Mouse (Mus musculus) kidney, postnatal 36 days (tissue): ENCODE measurements around the gene Jund.

Source experiments
- DNase-seq, 2 experiments: peaks; one replicate each; pipeline ENCODE4 v3.0.0; 2021 to 2022; ENCODE audit warnings: mixed read lengths in 2 of 2

Gene Jund

DNA sequence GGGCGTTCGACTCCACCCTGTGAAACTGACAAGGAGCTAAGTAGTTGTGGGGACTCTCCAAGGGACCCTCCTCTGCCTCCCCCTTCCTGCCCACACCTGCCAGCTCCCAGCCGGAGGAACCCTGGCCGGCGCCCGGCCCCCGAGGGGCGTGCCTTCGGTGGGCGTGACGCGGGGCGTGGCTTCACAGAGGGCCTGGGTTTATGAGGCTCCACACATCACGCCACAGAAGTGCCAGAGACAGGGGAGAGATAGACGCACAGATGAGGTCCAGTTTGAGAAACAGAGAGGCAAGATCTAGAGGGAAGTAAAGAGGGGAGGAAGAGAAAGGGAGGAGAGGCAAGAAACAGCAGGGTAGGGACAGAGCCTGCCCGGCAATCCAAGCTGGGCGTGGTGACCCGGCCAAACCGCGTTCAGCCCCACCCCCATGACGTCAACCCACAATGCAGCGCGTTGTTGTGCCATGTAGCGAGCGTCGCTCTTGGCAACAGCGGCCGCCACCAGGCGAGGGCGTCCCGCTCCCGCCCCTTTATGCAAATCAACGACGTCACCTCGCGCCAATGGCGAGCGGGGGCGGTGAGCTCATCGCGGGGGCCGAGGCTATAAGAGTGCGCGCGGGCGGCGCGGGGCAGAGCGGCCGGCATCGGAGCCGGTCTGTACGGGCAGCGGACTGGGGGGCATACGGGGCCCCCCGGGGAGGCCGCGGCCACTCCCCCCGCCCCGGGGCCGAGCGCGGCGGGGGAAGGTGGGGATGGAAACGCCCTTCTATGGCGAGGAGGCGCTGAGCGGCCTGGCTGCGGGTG lies at the start of gene Jund:
TSS of gene Jund (plus strand) at position 640 of the 800 bp plus-strand sequence.
- DNase-seq = peak; percentile 99 to 100

DNA sequence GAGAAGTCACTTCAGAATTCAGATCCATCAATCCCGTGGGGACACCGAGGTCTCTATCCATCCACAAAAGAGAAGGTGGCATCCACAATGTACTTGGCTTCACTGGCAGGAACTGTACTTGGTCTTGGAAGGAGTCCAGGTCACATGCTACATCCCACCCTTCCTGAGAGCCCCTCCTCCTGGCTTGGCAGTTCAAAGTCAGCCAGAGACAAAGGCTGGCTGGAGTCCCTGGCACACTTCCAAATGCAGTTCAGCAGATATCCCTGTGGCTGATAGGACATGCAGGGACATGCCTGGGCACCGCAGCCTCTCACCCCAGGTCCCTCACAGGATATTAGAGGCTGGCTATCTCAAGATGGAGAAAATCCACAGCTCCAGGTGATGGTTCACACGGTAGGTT lies 49.4 kb upstream of the Jund start:
- DNase-seq = peak; percentile 95 to 97

- no peak for DNase-seq
These were observed 48.4 kb upstream of the Jund start for GRCm38 (mm10) chr8:70650351-70650750.

DNA sequence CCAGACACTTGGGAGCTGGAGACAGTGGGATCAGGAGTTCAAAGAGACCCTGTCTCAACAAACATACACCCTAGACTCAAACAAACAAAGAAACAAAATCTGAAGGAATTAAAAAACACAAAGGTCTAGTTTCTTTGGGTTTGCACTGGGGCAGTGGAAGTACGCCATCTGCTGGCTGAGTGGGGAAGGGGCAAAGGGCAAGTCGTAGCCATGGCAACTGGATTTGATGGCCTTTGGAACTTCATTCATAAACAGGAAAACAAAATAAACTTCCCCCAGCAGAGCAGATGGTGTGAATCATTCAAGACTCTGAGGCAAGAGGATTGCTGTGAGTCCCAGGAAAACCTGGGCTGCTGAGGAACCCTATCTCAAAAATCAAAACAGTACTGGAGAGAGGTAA lies 45.5 kb upstream of the Jund start:
- DNase-seq = peak; percentile 89 to 90

DNA sequence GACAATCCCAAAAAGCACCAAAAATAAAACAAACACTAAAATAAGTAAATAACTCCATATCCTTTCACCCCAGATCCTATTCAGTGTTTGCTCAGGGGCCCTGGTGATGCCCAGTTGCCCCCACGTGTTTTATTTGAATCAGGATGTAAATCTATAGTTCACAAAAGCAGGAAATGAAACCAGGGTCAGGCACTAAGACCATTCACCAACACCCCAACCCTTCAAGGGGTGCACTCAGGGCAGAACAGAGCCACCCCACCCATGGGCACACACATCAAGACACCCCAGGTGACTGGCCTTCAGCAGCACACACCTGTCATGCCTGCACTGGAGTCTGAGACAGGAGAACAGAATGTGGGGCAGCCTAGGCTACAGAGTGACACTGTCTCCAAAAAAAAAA lies 44.6 kb upstream of the Jund start:
- DNase-seq = no peak

- no peak for DNase-seq
These were observed 43.3 kb upstream of the Jund start for GRCm38 (mm10) chr8:70655469-70655868.

DNA sequence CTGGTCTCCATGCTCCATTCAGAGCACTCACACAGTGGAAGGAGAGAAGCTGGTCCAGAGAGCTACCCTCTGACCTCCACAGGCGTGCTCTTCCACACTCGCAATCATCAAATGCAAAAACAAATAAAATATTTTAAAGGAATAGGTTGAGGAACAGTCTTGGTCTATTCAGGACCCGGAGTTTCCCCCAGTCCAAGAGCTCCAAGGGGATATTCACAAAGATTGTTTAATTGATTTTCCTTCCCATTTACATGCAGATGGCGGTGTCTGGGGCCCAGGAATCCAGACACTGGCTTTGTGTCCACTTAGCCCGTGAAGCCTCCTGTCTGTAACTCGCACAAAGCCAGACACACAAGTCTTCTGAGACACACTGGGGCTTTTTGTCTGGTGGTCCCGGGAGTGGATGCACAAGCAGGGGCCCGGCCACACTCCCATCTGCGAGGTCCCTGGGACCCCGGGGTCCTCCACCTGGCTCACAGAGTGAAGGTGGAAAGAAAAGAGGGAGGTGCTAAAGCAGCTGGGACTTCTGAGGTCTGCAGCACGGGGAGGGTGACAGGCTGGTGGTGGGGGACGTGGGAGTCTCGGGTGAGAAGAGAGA lies 42.5 kb upstream of the Jund start:
- no peak for DNase-seq

DNA sequence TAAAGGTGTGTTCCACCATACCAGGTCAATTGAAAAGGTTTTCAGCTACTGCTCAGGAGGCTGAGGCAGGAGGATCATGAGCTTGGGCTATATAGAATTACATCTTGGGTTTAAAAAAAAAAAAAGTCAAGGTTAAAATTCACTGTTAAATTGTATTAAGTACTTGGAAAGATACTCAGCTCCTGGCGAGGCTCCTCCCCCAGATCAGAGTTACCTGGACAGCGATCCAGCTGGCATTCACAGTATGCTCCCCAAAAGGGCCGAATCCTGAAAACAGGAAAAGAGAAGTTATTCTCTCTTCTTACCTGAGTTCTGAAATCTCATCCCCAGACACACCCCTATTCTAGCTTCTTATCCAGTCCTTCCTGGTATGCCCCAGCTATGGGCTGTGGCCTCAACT lies 41.5 kb upstream of the Jund start:
- peak in 1 of 2 experiments; percentile 65 for DNase-seq

- DNase-seq = peak; percentile 44 to 45
These were observed 41.0 kb upstream of the Jund start for GRCm38 (mm10) chr8:70657739-70658138.

- peak; percentile 66 to 85 for DNase-seq
These were observed 39.7 kb upstream of the Jund start for GRCm38 (mm10) chr8:70658897-70659603.

GRCm38 (mm10) chr8:70659604-70660272 lies 39.0 kb upstream of the Jund start:
- peak; percentile 95 to 97 for DNase-seq

- DNase-seq = peak; percentile 56 to 76
These were observed 38.5 kb upstream of the Jund start, which contains the start of gene Pgpep1 for GRCm38 (mm10) chr8:70660273-70660725. Gene Pgpep1 (minus strand): TSS chr8:70660388.

DNA sequence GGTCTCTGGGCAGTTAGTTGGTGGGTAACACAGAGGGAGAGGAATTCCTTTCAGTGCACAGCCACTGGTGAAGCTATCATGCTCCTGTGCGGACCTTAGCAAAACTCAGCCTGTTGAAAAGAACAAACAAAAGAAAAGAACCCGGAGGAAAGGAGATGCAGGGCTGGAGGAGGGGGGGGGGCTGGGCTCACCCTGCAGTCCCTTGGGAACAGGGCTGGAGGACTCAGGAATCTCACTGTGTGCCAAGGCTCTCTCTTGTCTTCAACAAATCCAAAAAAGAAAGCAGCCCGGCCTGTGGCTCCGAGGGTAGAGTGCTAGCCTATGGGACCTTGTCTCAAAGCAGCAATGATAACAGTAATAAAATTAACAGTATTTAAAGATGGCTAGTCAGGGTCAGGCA lies 35.1 kb upstream of the Jund start:
- DNase-seq = no peak

- DNase-seq = no peak
These were observed 34.1 kb upstream of the Jund start for GRCm38 (mm10) chr8:70664631-70665030.

GRCm38 (mm10) chr8:70665599-70665998 lies 33.1 kb upstream of the Jund start:
- DNase-seq = peak; percentile 80 to 93

- DNase-seq = peak; percentile 78 to 81
These were observed 31.7 kb upstream of the Jund start for GRCm38 (mm10) chr8:70667071-70667470.

GRCm38 (mm10) chr8:70671615-70672324 lies 27.0 kb upstream of the Jund start:
- peak; percentile 65 to 71 for DNase-seq

GRCm38 (mm10) chr8:70672325-70673078 lies 26.2 kb upstream of the Jund start:
- no peak for DNase-seq

DNA sequence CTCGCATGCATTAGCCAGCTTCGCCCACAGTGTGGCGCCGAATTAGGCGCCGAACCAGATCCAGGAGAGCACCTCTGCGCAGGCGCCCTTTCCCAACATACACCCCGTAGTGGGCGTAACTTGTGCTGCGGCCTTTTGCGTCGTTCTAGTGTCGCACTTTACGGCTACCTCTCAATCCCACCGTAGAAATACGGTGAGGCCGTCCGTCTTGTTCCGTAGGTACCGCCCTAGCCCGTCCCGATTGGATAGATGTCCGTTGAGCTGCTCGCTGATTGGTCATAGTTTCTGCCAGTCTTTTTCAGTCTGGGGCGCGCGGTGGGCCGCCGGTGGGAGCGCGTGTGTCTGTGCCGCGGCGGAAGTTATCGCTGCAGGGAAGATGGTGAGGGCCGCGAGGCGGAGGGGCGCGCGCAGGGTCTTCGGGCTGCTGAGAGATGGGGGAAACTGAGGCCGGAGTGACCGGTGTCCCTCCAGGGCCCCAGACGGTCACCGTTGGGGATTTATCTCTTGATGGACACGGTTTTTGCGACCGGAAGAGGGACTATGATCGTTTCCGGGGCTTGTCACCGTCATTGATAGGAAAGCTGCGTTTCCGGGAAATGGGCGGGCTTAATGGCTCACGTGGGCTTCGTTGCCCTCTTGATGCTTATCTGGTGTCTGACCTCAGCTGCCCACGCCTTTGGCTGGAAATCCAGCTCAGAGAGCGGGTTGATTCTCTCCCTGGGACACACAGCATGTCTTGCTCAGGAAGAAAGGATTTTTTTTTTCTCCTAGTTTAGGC lies 25.5 kb upstream of the Jund start, which contains the start of gene Lsm4:
TSS of gene Lsm4 (plus strand) at position 170 of the 778 bp plus-strand sequence.
- DNase-seq = peak; percentile 97 to 98

DNA sequence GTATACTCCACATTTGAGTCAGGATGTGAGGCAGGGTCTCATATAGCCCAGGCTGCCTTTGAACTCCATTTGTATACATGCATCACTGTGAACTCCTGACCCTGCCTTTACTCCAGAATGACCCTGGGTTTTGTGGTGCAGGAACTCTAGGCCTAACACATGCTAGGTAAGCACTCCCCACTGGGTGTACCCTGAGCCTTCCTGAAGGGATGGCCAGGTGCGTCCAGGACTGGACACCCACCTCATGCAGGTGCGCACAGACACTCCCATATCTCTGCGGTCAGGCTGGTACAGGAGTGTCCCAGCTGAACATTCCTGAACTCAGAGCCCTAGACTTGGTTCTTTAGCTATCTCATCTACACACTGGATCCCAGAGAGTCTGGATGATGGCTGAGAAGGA lies 24.6 kb upstream of the Jund start:
- DNase-seq = no peak

GRCm38 (mm10) chr8:70674716-70675115 lies 24.0 kb upstream of the Jund start:
- no peak for DNase-seq
